Comparison of ENCODE assay signal across 8 mouse cellular contexts in genomic region chr8:84595648-84596047, GRCm38 (mm10).
DNase-seq lines count a peak whose midpoint lies in the region; ATAC-seq and TF ChIP-seq lines count a peak whose summit lies in the region.
"Had no signal": no experiment of that assay in that cellular context is flagged by ENCODE, and none has a peak within 500 bp of the region (broad histone marks: within the 10 kb centered on the region; RNA-seq: fewer than 3 reads in every experiment).

No protein-coding gene starts in this region.

- H3K4me2 ChIP-seq in liver, embryonic 13.5 days: no peak overlapping the region
- H3K4me2 ChIP-seq: neural tube, embryonic 13.5 days had no signal

- ATAC-seq in Patski: no peak
- ATAC-seq in liver, embryonic 13.5 days (ENCODE audit: low read depth): no peak

- no peak overlapping the region for H3K4me3 ChIP-seq in liver, embryonic 13.5 days (replicated peaks)
- H3K4me3 ChIP-seq: neural tube, embryonic 13.5 days had no signal

- peak; percentile 26 for DNase-seq in ovary, postnatal 14 days (ENCODE audit: low spot score)
- no peak for DNase-seq in ovary, postnatal 10 days (ENCODE audit: low spot score)
- no peak for DNase-seq in Patski (ENCODE audit: low read depth, low spot score)
- DNase-seq in cerebellum, adult 9-10 months: peak; percentile 71
- DNase-seq in heart, postnatal 4 days: peak; percentile 72
- DNase-seq in liver, embryonic 13.5 days: peak; percentile 22
- DNase-seq in right cerebral cortex, postnatal 14 days: peak; percentile 41

- peaks cover 30% of the 10 kb centered on the region for H3K4me1 ChIP-seq in liver, embryonic 13.5 days (replicated peaks)

- POLR2A ChIA-PET in Patski (lab: Charles Lee): no interaction called here

- H3K36me3 ChIP-seq in liver, embryonic 13.5 days: no peaks in the 10 kb centered on the region
- H3K36me3 ChIP-seq: neural tube, embryonic 13.5 days had no signal

- H3K9ac ChIP-seq in liver, embryonic 13.5 days: no peak overlapping the region
- H3K9ac ChIP-seq: neural tube, embryonic 13.5 days had no signal

- no peak overlapping the region for H3K27ac ChIP-seq in liver, embryonic 13.5 days
- H3K27ac ChIP-seq: neural tube, embryonic 13.5 days had no signal

- H3K27me3 ChIP-seq in Patski: peaks cover 13% of the 10 kb centered on the region
- H3K27me3 ChIP-seq in liver, embryonic 13.5 days: peaks cover 45% of the 10 kb centered on the region

- WGBS in liver, embryonic 13.5 days (ENCODE audit: insufficient replicate concordance): 7% methylated on average over 9 of the region's 9 CpGs

- in situ Hi-C loops in Patski (cut with MboI; ENCODE audit: low pct_unique_long_range_greater_than_20kb): no loop called here

- CTCF ChIA-PET in Patski (lab: Charles Lee): interaction anchor here (1.1 to 3.9 kb wide), 6 partner anchors 9 to 40 kb away, joined by 4 to 18 read pairs (median 6); no protein-coding TSS in a partner anchor

- TF ChIP-seq CTCF in Patski (IDR thresholded peaks at IDR 0.05): peak; percentile 87

- H3K9me3 ChIP-seq in liver, embryonic 13.5 days (replicated peaks): no peaks in the 10 kb centered on the region
- H3K9me3 ChIP-seq: neural tube, embryonic 13.5 days had no signal

Comparison
In these comparisons a context has a peak if more than half of its experiments do, and no peak if none do; other contexts are left out.
1. DNase-seq: peak in ovary, postnatal 14 days (single experiment), cerebellum, adult 9-10 months (single experiment), heart, postnatal 4 days (single experiment), liver, embryonic 13.5 days (single experiment) and right cerebral cortex, postnatal 14 days (single experiment); none in ovary, postnatal 10 days (single experiment) and Patski (single experiment).